Mouse (Mus musculus) cortical plate, adult 2 months (tissue): ENCODE measurements around the gene Zfp609. TPM values are rescaled to one million over a fixed set of nuclear protein-coding genes. Genes with fewer than 3 reads are reported as not detected.

Source experiments
- H3K27ac ChIP-seq: fragments of 200-500 bp; 2 replicates; pipeline ENCODE4 v1.5.1; 2012; ENCODE audit warnings: low read length, control low read depth, inconsistent platforms; ENCODE audit not compliant: insufficient read depth
- H3K4me1 ChIP-seq: fragments of 200-500 bp; 2 replicates; pipeline ENCODE4 v1.6.1; 2011; ENCODE audit warnings: low read length; ENCODE audit not compliant: control insufficient read depth, insufficient read depth
- H3K4me3 ChIP-seq: fragments of 200-500 bp; 2 replicates; pipeline ENCODE4 v1.5.1; 2011; ENCODE audit warnings: mild to moderate bottlenecking, low read length, control low read depth; ENCODE audit not compliant: insufficient read depth
- CTCF ChIP-seq: fragments of 200-500 bp; IDR thresholded peaks from 2 replicates; pipeline ENCODE4 v1.5.1; 2011; ENCODE audit warnings: mild to moderate bottlenecking, control low read depth, low read length; ENCODE audit not compliant: insufficient read depth; ENCODE audit errors: extremely low read depth
- POLR2A ChIP-seq: fragments of 200-500 bp; IDR thresholded peaks from 2 replicates; pipeline ENCODE4 v1.6.1; 2011; ENCODE audit warnings: mild to moderate bottlenecking, low read length, control low read depth; ENCODE audit not compliant: insufficient read depth; ENCODE audit errors: extremely low read depth
- polyA plus RNA-seq: library from polyadenylated mRNA; depleted of rRNA; stranded (reverse); fragments of >200 nt; gene quantifications from 2 replicates; pipeline ENCODE4 v1.2.3, GENCODE M21; 2012; rRNA removed

Zfp609 gene
- 14.1 and 16.0 TPM in 2 replicates for polyA plus RNA-seq

GRCm38 (mm10) chr9:65827344-65828015 is at the start of gene Zfp609:
Zfp609 (minus strand) TSS chr9:65827564.
- H3K27ac ChIP-seq: peak within 1 kb of the TSS; percentile 54
- peak within 1 kb of the TSS; percentile 90 for H3K4me3 ChIP-seq
- TF ChIP-seq POLR2A (no peak), CTCF (no peak)
- H3K4me1 ChIP-seq: peaks cover 11% of the 10 kb centered on the region

GRCm38 (mm10) chr9:65859656-65860055 is 32.3 kb upstream of the Zfp609 start:
- H3K4me3 ChIP-seq: no peak overlapping the region
- no peak for TF ChIP-seq POLR2A
- no peak for TF ChIP-seq CTCF
- H3K4me1 ChIP-seq: no peaks in the 10 kb centered on the region
- H3K27ac ChIP-seq: no peak overlapping the region

- no peak for TF ChIP-seq POLR2A
- no peak for TF ChIP-seq CTCF
- Histone ChIP-seq H3K27ac (no peak overlapping the region), H3K4me3 (no peak overlapping the region), H3K4me1 (no peaks in the 10 kb centered on the region)
Observed at GRCm38 (mm10) chr9:65850203-65850602, 22.8 kb upstream of the Zfp609 start.

- H3K4me1 ChIP-seq: no peaks in the 10 kb centered on the region
- TF ChIP-seq POLR2A: no peak
- no peak overlapping the region for H3K27ac ChIP-seq
- no peak overlapping the region for H3K4me3 ChIP-seq
Observed at GRCm38 (mm10) chr9:65848154-65848553, 20.8 kb upstream of the Zfp609 start.

GRCm38 (mm10) chr9:65844421-65845165 is 17.2 kb upstream of the Zfp609 start:
- Histone ChIP-seq H3K4me3 (no peak overlapping the region), H3K4me1 (no peaks in the 10 kb centered on the region), H3K27ac (no peak overlapping the region)
- TF ChIP-seq POLR2A (no peak), CTCF (no peak)

- Histone ChIP-seq H3K27ac (no peak overlapping the region), H3K4me1 (no peaks in the 10 kb centered on the region), H3K4me3 (no peak overlapping the region)
- no peak for TF ChIP-seq CTCF
- no peak for TF ChIP-seq POLR2A
Observed at GRCm38 (mm10) chr9:65839841-65840240, 12.5 kb upstream of the Zfp609 start.

- H3K4me1 ChIP-seq: peaks cover under 1% of the 10 kb centered on the region; the same call in 1 of the 2 replicates
- no peak overlapping the region for H3K4me3 ChIP-seq
- no peak for TF ChIP-seq CTCF
- no peak for TF ChIP-seq POLR2A
- H3K27ac ChIP-seq: no peak overlapping the region
Observed at GRCm38 (mm10) chr9:65836916-65837315, 9.6 kb upstream of the Zfp609 start.

- peaks cover 2% of the 10 kb centered on the region; the same call in 1 of the 2 replicates for H3K4me1 ChIP-seq
- H3K27ac ChIP-seq: no peak overlapping the region
- TF ChIP-seq POLR2A: no peak
- TF ChIP-seq CTCF: no peak
- H3K4me3 ChIP-seq: no peak overlapping the region
Observed at GRCm38 (mm10) chr9:65834628-65835354, 7.4 kb upstream of the Zfp609 start.

- TF ChIP-seq POLR2A (no peak), CTCF (no peak)
- Histone ChIP-seq H3K4me3 (no peak overlapping the region), H3K27ac (no peak overlapping the region; the same call in 1 of the 2 replicates), H3K4me1 (peaks cover 2% of the 10 kb centered on the region; the same call in 1 of the 2 replicates)
Observed at GRCm38 (mm10) chr9:65833640-65834039, 6.3 kb upstream of the Zfp609 start.
